Mouse (Mus musculus): Measurements from ENCODE around the gene Oaz1.

The Oaz1 gene

GRCm38 (mm10) chr10:80854913-80855748, 28.7 kb downstream of the Oaz1 start, which contains the start of the genes Lsm7 and Sppl2b:
Lsm7 (minus strand) TSS chr10:80855209.
Sppl2b (plus strand) TSS chr10:80855275.
- peak; percentile 96 for DNase-seq

DNA sequence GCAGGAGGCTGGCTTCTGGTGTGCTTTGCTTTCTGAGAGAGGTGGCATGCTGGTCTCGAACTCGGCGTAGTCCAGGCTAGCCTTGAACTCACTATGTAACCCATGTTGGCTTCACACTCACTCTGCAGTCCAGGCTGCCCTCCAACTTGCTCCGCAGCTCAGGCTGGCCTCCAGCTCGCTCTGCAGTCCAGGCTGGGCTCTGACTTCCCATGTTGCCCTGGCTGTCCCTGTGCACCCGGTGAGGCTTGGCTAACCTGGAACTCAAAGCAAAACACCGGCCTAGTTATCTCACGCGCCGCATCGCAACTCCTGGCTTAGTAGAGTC, 29.3 kb downstream of the Oaz1 start:
- DNase-seq, result no peak

GRCm38 (mm10) chr10:80856267-80856666, 29.8 kb downstream of the Oaz1 start:
- no peak for DNase-seq

DNA sequence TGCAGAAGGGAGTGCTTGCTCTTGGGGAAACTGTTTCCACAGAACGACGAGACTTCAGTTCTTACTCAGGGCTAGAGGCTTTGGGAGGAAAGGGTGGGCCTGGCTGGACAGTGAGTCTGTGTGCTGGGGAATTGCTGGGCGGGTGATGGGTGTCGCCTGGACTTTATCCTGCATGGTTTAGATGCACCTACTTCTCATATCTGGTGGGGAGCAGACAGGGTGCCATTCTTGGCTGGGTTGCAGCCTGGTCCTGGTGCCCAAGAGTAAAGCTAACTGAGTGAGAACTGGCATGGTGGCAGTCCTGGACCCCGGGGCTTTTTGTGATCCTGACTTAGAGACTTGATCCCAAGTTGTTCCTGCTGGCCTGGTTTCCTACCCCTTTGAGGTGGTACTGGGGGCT, 30.5 kb downstream of the Oaz1 start:
- no peak for DNase-seq

- DNase-seq, result peak; percentile 48
Measured at GRCm38 (mm10) chr10:80857386-80857785, 30.9 kb downstream of the Oaz1 start.

- no peak for DNase-seq
Measured at GRCm38 (mm10) chr10:80857848-80858247, 31.4 kb downstream of the Oaz1 start.

DNA sequence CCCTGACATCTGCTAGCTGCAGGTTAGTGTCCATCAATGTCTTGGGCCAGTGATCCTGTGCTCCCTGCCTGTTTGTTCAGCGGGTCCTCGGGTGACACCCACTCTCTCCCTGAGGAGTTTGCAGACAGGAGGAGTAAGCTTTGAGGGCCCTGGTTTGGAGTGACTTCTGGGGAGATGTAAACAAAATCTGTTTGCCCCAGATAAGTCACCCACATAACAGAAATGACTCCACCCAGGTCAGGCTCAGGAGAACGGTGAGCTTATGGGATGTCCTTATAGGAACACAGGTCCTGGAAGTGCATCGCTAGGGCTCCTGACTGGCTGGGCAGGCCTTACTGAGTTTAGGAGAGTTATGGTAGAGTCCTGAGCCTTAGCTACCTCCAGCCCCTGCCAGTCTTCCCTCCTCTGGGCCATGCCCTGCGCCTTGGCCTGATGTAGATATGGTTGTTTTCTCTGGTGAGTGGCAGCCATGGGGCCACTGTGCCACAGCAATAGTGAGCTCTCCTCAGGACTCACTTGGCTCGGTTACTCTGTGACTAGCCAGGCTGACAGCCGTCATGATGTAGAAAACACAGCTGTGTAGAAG, 32.0 kb downstream of the Oaz1 start:
- DNase-seq, result no peak

GRCm38 (mm10) chr10:80862305-80862704, 35.8 kb downstream of the Oaz1 start:
- no peak for DNase-seq

GRCm38 (mm10) chr10:80864446-80864845, 38.0 kb downstream of the Oaz1 start:
- no peak for DNase-seq

- no peak for DNase-seq
Measured at GRCm38 (mm10) chr10:80870993-80871392, 44.5 kb downstream of the Oaz1 start.

GRCm38 (mm10) chr10:80871581-80871980, 45.1 kb downstream of the Oaz1 start, which contains the start of gene Tmprss9:
Tmprss9 (plus strand) TSS chr10:80871848.
- DNase-seq, result no peak

GRCm38 (mm10) chr10:80874035-80874434, 47.6 kb downstream of the Oaz1 start:
- DNase-seq, result no peak

DNA sequence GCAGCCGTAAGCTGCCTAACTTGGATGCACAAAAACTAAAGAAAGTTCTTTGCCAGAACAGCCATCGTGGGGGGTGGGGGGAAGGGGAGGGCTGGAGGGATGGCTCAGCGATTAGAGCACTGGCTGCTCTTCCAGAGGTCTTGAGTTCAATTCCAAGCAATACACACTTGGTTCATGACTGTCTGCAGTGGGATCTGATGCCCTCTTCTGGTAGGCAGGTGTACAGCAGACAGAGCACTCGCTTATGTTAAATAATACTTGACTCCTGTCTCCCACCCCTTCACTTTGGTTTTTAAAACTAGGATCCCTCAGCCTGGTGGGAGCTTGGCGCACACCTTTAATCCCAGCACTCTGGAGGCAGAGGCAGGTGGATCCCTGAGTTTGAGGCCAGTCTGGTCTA, 49.6 kb downstream of the Oaz1 start:
- peak; percentile 33 for DNase-seq

GRCm38 (mm10) chr10:80876594-80876993, 50.1 kb downstream of the Oaz1 start:
- DNase-seq, result no peak

All from right cerebral cortex, adult 18-20 months (tissue).